Mouse (Mus musculus): ENCODE results near the gene Gm49361.
"Not testable (repeated sequence)": the region's sequence is repeated elsewhere in the genome, so short reads cannot be mapped to it uniquely, and the experiment has no call there.

Gene Gm49361
- long read RNA-seq, experiment 1, partial matches to known transcripts: 1 of 2 reads
- long read RNA-seq, experiment 1, other reads (novel, unspliced or antisense): 1 of 2 reads
- long read RNA-seq, experiment 2: 0 reads

DNA sequence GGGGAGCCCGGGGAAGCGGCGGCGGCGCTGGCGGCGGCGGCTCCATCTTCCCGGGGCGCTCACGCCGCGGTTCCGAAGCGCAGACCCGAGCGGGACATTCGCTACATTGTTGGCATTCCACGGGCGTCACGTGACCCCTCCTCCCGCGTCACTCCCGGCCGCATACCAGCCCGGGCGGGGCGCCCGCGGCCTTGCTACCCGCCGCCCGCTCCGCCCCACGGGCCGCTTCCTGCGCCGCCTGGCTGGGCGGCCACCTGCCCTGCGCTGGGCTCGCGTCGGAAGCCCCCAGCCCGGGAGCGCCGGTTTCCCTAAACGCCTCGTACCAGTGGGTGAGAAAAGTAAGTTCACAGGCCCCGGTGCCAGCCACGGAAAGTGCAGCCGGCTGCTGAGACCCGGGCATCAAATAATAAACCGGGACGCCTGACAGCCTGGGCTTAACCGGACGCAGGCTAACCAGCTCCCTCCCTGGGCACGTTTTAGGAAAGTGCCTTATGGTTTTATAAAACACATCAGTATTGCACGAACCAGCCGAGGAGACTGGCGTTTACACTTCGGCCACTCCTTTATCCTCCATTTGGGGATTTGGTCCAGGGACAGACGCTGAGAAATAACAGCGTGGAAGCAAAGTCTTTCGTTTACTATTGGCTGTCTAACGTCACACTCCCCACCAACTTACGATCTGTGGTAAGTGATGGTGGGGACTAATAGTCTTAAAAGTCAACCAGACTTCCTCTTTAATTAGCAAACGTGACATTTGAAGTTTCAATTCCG is at the start of gene Gm49361:
Gene Gm49361, minus strand, starts transcription at position 103 of the 771 bp plus-strand sequence.
- intact Hi-C loops (cut with DNase I): loop anchor here (2.0 kb wide), 2 partner anchors 49 to 61 kb away; no protein-coding TSS in a partner anchor

DNA sequence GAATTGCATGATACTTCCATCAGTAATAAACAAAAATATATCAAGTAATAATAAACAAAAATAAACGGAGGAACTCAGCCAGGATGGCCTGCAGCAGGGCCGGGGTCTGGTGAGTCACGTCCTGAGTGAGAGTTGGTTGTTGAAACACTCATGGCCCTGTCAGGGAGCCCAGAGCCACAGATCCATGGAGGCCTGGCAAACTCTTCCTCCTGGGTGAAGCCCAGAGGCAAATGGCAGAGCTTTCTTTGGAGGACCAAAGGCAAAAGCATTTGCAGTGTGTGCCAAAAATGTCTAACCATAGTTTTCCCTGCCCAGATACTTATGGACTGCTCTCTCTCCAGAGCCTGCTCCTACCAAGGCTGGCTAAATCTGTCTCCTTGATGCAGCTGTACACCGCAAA is 45.3 kb upstream of the Gm49361 start:
- intact Hi-C loops (cut with DNase I): no loop called here

DNA sequence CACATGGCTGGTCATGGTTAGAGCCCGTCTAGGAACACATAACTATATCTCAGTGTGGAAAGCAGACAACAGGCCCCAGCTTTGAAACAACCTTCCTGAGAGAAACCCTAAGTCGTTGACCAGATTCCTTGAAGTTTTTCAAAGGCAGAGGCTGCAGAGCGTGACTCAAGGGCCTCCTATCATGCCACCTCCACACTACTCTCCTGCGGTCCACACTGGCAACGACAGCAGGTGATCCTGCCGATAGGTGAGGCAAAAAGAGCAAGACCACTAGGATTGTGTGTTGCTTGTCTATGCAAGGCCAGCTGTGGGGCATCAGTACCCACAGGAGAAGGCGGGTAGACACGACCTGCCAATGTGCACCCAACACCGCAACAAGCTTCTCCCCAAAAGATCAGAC is 43.9 kb upstream of the Gm49361 start:
- intact Hi-C loops (cut with DNase I): no loop called here

DNA sequence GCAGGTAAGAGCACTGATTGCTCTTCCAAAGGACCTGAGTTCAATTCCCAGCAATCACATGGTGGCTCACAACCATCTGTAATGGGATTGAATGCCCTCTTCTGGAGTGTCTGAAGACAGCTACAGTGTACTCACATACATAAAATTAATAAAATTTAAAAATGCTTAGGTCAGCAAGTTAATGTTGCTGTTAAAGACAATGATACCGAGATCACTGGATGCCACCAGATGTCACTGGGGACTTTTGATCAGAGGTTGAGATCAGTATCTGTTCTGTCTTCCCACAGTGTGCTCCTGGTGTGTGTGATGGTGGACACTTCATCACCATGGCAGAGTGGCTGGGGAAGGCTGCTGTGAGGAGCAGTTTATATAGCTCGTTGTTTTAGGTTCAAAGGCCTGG is 43.4 kb upstream of the Gm49361 start:
- intact Hi-C loops (cut with DNase I): no loop called here

DNA sequence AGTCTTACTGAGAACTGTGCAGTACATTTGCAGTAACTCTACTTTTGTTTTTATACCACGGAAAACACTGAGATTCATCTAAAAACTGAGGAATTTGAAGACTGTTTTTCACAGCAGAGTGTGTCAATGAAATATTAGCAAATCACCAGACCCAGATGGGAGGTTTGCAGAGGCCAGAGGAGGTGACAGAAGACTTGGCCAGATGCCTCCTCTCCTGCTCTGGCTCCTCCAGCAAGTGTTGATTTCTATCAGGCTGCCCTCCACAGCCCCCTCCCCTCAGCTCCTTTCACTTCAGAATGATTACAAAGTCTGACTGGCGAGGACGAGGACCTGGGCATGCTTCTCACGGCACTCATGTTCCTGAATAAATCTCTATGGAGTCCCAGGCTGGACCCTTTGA is 41.5 kb upstream of the Gm49361 start:
- intact Hi-C loops (cut with DNase I): no loop called here

DNA sequence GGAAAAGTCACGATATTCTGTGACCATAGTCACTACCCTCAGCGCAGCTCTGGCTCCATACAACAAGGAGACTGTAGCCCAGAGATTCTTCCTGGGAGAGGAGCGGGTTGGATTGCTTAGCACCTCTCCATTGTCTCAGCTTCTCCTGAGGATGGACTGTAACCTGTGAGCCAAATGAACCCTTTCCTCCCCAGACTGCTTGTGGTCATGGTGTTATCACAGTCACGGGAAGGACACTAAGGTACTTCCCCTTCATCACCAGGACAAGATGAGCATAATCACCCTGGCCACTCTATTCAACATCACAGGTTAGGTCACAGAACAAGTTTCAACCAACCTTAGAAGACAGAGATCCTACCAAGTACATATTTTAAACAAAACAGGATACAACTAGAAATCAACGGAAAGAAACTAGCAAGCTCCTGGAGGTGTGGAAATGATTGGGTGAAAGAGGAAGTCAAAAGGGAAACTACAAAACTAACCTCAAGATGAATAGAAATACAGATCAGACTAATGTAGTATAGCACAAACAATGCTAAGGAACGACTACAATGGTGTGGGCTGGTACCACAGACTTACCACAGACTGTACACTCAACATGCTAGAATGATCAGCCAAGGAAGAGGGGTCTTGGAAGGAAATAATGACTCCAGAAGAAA is 26.4 kb upstream of the Gm49361 start:
- intact Hi-C loops (cut with DNase I): no loop called here

DNA sequence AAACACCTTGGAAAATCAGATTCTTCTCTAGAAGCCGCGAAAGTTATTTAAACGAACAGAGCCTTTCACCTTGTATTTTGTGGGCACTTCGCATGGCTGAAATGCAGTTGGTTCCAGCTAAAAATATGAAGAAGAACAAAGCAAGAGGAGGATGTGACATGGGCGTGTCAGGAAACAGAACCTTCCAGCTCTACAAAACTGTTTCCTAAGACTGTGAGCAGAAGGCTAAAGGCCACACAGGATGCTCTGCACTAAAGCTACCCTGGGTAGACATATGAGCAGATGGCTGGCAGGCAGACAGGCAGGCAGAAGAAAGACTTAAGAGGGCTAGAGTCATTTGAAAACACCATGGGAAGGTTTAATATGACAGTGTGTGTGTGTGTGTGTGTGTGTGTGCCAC is 23.2 kb upstream of the Gm49361 start:
- intact Hi-C loops (cut with DNase I): no loop called here

DNA sequence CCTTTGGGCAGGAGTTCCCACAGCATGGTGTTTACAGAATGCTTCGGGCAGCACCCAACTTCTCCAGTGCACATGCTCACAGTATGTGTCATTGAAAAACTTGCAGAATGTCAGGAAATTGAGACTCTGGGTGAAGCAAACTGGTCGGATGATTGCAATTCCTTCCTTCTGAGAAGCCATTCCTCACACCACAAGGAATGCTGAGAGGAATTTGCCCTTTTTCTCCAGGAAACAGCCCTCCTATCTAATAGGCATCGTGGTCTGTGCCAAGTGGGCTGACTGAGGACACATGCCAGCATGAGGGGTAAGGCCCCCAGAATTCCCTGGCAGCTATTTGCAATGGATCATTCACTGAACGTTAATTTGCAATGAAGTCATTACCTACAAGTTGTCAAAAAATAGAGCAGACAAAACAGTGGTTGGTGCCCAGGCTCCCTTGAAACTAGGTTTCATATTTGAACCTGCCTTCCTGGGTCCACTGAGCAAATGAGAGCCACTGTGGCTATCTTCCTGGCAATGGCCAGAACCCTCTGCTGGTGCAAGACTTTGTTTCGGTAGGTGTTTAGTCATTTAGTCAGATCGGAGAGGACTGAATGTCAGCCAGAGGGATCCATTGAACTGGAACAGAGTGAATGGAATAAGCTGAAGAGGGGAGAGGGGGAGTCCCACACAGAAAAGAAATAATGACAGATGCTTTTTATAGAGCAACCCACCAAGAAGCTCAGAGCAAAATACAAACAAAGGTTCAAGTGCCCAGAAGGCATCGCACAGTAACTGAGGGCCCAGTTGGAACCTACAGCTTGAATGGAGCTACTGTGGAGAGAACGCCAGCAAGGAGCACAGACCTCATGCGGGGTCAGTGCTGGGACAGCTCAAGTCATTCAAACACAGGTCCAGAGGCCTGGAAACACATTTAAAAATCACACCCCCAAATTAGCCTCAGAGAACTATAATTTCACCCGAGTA is 14.8 kb upstream of the Gm49361 start:
- intact Hi-C loops (cut with DNase I): no loop called here

DNA sequence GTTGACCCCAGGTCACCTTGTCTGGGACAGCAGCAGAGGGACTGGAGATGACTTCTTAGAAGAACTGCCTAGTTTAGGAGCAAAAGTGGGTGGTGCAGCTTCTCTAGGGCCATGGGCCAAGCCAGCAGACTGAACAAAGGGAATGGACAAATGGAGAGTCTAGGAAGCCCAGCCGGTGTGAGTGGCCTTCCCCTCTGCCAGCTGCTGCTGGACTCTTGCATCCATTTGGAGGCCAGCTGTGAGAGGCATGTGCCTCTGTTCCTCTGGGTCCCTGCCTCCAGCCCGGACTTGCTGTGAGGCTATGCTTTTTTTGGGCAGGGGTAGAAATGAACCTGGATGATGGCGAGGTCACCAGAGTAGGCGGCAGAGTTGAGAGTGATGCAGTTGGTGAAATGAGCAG is 12.3 kb upstream of the Gm49361 start, which contains the start of gene Lats2:
Gene Lats2, minus strand, starts transcription at position 152 of the 400 bp plus-strand sequence.
- intact Hi-C loops (cut with DNase I): no loop called here

DNA sequence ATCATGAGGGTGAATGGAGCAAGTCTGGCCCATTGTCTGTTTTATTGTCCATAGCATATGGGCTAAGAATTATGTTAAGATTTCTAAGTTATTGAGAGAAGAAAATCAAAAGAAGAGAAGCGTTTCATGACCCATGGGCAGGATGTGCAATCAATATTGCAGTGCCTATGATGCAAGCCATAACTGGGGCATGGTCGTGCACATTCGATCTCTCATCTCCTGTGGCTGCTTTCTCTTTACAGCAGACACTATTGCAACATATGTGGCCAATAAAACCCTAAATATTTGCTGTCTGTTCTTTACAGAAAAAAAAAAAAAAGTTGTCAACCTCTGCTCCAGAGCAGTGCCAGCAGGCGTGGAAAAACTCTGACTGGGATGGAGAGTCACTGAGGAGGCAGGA is 10.2 kb upstream of the Gm49361 start:
- intact Hi-C loops (cut with DNase I): no loop called here

DNA sequence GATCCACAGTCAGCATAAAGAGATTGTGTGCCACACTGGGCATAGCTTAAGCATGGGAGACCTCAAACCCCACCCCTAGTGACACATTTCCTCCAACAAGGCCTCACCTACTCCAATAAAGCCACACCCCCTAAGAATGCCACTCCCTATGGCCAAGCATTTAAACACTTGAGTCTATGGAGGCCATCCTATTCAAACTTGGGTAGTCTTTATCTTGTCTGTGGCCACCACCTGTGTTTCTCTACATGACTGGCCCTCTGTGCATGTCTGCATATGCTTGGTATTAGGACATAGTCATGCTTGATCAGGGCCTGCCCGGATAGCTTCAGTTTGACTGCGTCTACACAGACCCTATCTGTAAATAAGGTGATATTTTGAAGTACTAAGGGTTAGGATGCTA is 9.8 kb upstream of the Gm49361 start:
- intact Hi-C loops (cut with DNase I): no loop called here

DNA sequence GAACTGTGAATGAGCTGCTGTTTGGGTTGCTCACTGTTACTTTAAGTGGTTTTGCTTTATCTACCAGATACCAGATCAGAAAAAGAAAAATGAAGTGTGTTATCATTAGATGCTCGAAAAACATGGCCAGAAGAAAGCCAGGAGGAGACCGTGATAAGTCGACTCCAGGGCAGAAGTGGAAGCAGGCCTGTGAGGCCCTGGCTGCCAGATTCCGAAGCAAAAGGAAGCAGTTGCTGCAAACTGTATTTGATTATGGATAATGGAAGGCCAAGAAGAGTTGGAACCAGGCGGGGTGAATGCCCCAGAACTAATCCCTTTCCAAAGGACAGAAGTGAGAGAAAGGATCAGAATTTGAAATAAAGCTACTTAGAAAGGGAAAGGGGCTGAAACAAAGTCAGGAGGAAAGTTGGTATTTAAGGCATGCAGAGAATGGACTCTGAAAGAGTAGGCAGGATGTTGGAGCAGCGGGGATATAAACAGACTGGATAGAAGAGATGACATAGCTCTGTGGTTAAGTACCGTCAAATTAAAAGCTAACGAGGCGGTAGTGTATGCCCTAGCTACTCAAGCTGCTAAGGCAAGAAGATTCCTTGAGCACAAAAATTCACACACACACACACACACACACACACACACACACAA is 7.6 kb upstream of the Gm49361 start:
- intact Hi-C loops (cut with DNase I): no loop called here

DNA sequence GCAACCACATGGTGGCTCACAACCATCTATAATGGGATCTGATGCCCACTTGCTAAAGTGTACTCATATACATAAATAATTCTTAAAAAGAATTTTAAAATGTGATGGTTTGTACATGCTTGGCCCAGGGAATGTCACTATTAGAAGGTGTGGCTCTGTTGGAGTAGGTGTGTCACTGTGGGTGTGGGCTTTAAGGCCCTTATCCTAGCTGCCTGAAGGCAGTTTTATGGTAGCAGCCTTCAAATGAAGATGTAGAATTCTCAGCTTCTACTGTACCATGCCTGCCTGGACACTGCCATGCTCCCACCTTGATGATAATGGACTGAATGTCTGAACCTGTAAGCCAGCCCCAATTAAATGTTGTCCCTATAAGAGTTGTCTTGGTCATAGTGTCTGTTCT is 5.1 kb upstream of the Gm49361 start:
- intact Hi-C loops (cut with DNase I): not testable (repeated sequence)

DNA sequence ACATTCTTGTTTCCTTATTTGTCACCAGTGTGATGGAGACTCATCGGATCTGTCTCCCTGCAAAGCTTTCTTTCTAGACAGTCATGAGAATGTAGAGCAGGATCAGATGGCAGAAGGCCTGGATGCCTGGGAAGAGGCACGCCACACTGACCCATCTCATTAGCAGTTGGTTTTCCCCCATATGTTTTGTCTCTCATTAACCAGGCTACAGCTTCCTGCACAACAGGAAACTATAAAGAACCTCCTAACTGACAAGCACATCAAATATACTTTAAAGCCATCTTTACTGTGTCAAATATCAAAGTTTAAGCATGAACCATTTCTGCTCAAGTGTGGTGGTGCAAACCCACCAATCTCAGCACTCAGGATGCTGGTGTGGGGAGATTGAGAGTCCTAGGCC is 3.6 kb upstream of the Gm49361 start:
- intact Hi-C loops (cut with DNase I): no loop called here

DNA sequence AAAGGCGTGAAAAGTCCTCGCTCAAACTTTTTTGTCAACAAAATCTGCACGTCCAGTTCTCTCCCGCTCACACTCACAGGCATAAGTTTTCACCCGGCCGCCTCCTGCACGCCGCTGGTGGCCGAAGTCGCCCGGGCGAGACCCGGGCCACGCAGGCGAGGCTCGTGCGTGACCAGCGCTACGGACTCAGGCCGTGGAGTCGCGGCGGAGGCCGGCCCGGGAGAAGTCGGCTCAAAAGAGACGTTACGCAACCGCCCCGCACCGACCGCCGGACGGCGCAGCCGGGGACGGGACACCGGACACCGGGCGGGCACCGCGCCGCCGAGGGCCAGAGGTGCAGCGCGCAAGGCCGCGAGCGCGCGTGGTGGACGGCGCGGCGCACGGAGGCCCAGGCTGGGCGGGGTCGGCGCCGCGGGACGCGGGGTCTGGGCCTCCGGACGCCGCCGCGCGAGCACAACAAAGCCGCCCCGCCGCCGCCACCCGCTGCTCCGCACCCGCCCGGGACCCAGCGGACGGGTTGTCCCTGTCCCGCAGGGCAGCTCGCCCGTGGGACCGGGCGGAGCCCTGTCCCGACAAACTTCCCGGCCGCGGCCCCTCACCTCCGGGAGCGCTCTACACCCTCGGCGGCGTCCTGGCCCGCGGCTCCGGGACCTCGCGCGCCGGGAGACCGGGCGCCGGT is 473 bp downstream of the Gm49361 start:
- intact Hi-C loops (cut with DNase I): no loop called here

DNA sequence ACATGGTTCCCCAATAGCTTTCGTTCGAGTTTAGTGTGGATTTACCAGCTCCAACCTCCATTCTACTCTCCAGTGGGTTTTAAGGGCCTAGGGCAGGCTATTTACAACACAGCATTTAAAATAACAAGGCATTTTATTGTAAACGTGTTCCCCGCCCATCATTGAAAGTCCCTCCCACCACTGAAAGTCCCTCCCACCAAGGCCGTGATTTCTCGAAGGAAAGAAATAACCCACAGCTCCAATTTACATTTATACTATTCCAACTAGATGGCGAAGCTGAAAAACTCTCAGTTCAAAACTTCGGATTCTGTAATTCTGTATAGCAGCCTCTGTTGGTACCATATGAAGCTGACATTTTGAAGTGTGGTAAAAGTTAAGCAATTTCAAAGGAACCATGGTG is 1.4 kb downstream of the Gm49361 start:
- intact Hi-C loops (cut with DNase I): no loop called here

DNA sequence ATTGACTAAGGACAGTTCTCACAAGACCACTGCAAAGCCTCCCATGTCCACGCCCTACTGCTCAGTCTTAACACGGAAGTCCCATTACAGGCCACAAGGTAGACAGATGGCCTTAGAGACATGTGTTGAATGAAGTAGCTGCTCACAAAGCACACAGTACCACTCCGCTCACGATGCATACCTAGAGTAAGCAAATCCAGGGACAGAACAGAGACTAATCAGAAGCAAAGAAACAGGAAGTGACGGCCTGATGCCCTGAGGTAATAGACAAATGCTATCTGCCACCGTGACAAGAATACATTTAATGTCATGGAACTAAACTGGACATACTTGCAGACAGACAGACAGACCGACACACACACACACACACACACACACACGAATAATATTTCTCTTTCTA is 5.3 kb downstream of the Gm49361 start:
- intact Hi-C loops (cut with DNase I): no loop called here

DNA sequence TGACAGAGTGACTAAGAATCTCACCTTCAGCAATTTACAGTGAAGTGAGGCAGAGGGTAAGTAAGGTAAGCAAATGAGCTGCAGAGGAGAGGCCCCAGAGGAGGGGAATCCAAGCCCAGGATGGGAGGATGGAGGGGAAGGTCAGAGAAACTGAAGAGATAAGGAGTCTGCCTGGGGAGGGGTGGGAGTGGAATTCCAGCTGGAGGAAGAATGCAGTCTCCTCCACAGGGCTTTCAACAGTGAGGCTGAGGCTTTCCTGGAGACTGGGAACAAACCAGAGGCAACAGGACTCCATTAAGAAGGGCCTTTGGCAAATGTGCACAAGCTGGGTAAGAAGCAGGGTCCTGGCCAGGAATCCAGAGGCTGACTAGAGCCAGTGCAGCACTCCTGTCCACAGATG is 8.8 kb downstream of the Gm49361 start:
- intact Hi-C loops (cut with DNase I): loop anchor here (5.0 kb wide), 1 partner anchor 40 kb away; no protein-coding TSS in a partner anchor

DNA sequence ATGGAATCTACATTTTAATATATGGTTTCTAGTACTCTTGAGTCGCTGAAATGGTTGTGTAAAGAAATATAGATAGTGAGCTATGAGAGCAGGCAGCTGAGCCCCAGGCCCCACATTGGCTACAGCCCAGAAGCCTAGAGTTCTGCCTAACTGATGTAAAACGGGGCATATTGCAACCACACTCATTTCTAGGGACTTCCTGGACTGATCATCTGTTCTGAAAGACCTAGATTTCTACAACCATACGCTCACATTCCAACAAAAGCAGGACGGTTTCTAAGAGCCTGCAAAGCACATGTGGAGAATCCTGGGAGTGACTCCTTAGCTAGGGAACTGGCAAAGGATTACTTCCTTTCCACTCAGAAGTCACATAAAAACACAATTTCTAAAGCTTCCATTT is 9.8 kb downstream of the Gm49361 start:
- intact Hi-C loops (cut with DNase I): loop anchor here (5.0 kb wide), 1 partner anchor 39 kb away; no protein-coding TSS in a partner anchor

DNA sequence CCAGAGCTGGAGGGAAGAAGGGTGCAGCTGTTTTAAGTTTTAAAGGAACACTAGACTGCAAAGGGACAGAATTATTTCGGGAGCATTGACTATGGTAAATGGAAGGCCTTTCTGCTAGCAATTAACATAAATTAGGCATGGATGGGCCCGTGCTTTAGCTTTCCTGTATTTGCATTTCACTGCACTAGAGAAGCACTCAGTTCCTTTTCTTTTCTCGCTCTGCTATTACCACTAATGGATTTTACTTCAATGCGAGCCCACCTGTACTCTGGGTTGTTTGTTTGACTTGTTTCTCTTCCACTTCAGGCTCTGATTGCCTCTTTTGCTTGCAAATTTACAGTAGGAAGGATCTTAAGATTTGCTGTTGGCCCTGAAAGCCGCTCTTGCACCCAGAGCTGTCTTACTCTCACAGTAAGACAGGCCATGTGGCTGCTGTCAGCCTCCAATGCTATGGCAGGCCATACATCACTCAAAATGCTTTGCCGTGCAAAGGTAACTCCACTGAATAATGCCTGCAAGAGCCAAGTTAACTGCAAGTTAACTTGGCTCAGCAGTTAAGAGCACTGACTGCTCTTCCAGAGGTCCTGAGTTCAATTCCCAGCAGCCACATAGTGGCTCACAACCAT is 13.1 kb downstream of the Gm49361 start:
- intact Hi-C loops (cut with DNase I): no loop called here

Measured in adrenal gland (tissue).